Mouse (Mus musculus): ENCODE measurements at regions not wholly inside any gene's neighbourhood (a gene's known extent, or its start where the extent isn't known, plus 50 kb on each side); places are given as distances from the start of the nearest gene placed in this dataset.

DNA sequence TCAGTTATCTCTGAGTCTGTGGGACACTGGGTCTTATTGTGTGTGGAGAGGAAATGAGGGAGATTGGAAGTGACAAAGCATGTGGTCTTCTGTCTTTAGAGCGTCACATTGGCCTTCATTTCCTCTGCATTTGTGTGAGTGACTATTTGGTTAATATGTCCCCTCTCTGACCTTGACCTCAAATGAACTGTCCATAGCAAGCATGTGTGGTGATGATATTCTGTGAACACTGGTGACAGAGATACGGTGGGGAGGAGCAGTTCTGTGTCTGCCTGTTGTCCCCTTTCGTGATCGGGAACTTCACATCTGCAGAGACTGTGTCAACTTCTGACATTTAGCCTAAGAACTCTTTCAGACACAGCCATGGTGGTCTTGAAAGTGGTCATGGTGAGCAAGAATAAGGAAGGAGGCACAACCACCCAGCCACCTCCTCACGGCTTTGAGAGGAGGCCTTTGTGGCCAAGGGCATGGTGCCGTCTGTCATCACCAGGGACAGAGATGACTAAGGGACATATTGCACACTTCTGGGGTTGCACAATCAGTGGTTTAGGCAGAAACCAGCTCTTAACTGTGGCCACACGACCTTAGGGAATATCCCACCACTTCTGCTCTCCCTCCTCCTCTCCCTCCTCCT is 79.2 kb upstream of the Sulf2 start:
- no peak overlapping the region for H3K4me2 ChIP-seq
- H3K4me1 ChIP-seq (replicated peaks): peaks cover 31% of the 10 kb centered on the region
- H3K36me3 ChIP-seq: no peaks in the 10 kb centered on the region
- no peak overlapping the region for H3K27ac ChIP-seq (ENCODE audit: poor library complexity, severe bottlenecking)
- no peak for ATAC-seq (ENCODE audit: insufficient number of reproducible peaks, low FRiP score)
- no peak overlapping the region for H3K9ac ChIP-seq
- H3K4me3 ChIP-seq: no peak overlapping the region
- no peaks in the 10 kb centered on the region for H3K9me3 ChIP-seq (replicated peaks)
- H3K27me3 ChIP-seq (replicated peaks): no peaks in the 10 kb centered on the region
- 66% methylated on average over 7 of the region's 7 CpGs for WGBS

DNA sequence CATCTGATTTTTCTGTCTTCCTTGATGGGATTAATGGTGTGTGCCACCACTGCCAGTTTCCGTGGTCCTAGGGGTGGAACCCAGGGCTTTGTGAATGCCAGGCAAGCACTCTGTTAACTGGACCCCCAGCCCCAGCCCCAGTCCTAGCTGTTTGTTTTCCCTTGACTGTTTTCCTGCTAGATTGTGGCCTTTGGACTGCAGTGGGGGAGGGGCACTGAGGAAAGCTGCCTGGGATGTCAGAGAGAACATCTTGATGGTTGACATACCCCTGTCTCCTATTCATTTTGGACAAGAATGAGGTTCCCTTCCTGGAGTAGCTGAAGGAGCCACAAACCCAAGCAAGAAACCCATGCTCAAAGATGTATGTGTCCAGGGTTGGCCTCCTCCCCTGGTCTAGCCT is 77.8 kb upstream of the Sulf2 start:
- no peaks in the 10 kb centered on the region for H3K27me3 ChIP-seq (replicated peaks)
- no peaks in the 10 kb centered on the region for H3K9me3 ChIP-seq (replicated peaks)
- no peak overlapping the region for H3K4me3 ChIP-seq
- H3K4me2 ChIP-seq: no peak overlapping the region
- no peaks in the 10 kb centered on the region for H3K36me3 ChIP-seq
- ATAC-seq (ENCODE audit: insufficient number of reproducible peaks, low FRiP score): no peak
- 53% methylated on average over 1 of the region's 1 CpGs for WGBS
- no peak overlapping the region for H3K27ac ChIP-seq (ENCODE audit: poor library complexity, severe bottlenecking)
- H3K9ac ChIP-seq: no peak overlapping the region
- peaks cover 31% of the 10 kb centered on the region for H3K4me1 ChIP-seq (replicated peaks)

DNA sequence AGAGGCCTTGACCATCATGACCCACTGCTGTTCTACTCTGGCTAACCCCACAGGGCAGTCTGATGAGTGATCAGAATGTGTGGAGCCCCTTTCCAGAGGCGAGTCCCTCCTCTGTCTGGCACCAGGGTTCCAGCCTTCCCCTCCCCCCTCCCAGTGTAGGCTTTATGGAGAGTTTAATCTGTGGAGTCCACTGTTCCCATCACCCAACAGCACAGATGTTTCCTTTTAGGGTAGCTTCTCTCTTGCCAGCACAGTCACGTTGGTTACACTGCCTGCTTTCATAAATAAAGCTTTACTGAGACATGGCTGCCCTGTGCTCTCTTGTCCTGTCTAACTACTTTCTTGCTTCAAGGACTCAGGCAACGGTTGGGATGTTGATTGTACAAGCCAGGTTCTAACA is 76.9 kb upstream of the Sulf2 start:
- Histone ChIP-seq H3K4me2 (no peak overlapping the region), H3K27me3 (replicated peaks) (no peaks in the 10 kb centered on the region), H3K9me3 (replicated peaks) (no peaks in the 10 kb centered on the region), H3K36me3 (no peaks in the 10 kb centered on the region), H3K27ac (ENCODE audit: poor library complexity, severe bottlenecking) (no peak overlapping the region), H3K4me1 (replicated peaks) (peaks cover 25% of the 10 kb centered on the region), H3K9ac (no peak overlapping the region), H3K4me3 (no peak overlapping the region)
- WGBS: 32% methylated on average over 3 of the region's 3 CpGs
- no peak for ATAC-seq (ENCODE audit: insufficient number of reproducible peaks, low FRiP score)

DNA sequence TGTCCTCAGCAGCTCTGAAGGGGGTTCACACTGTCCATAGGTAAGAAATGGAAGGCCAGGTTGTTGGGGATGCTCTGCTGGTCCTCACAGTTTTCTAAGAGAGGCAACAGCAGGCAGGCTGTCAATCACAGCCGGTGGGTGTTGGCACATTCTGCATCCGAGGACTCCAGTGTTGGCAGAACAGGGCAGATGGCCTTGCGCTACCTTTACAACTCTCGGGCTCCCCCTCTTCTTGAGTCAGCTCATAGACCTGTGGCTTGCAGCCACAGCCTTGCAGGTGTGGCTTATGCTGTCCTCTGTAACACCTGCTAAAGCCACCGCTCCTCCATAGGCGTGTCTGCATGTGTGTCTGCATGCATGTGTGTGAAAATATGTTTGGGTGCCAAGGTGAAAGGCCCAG is 75.2 kb upstream of the Sulf2 start:
- Histone ChIP-seq H3K9me3 (replicated peaks) (no peaks in the 10 kb centered on the region), H3K36me3 (no peaks in the 10 kb centered on the region), H3K27me3 (replicated peaks) (no peaks in the 10 kb centered on the region), H3K4me1 (replicated peaks) (peaks cover 32% of the 10 kb centered on the region), H3K27ac (ENCODE audit: poor library complexity, severe bottlenecking) (no peak overlapping the region), H3K4me2 (no peak overlapping the region), H3K9ac (no peak overlapping the region), H3K4me3 (no peak overlapping the region)
- 81% methylated on average over 6 of the region's 6 CpGs for WGBS
- no peak for ATAC-seq (ENCODE audit: insufficient number of reproducible peaks, low FRiP score)

DNA sequence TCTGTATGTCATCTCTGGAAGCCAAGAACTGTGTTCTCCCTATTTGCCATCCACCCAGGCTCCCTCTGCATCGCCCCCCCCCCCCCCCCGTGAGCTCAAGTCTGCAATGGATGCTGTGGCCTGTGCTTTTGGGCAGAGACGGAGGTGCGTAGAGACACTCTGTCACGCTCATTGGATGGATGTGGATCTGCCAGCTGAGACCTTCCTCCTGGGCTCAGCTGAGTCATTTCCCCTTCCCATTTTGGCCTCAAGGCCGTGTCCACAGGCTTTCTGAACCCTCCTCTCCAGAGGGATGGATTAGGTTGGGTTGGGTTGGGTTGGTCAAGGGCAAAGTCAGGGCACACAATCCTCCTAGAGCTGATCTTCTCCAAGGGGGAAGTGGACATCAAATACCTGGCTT is 72.9 kb upstream of the Sulf2 start:
- Histone ChIP-seq H3K9ac (no peak overlapping the region), H3K36me3 (no peaks in the 10 kb centered on the region), H3K4me3 (no peak overlapping the region), H3K9me3 (replicated peaks) (no peaks in the 10 kb centered on the region; the same call in 1 of the 2 replicates), H3K27me3 (replicated peaks) (no peaks in the 10 kb centered on the region), H3K4me1 (replicated peaks) (peaks cover 24% of the 10 kb centered on the region), H3K4me2 (no peak overlapping the region), H3K27ac (ENCODE audit: poor library complexity, severe bottlenecking) (no peak overlapping the region)
- ATAC-seq (ENCODE audit: insufficient number of reproducible peaks, low FRiP score): no peak
- 69% methylated on average over 6 of the region's 6 CpGs for WGBS

DNA sequence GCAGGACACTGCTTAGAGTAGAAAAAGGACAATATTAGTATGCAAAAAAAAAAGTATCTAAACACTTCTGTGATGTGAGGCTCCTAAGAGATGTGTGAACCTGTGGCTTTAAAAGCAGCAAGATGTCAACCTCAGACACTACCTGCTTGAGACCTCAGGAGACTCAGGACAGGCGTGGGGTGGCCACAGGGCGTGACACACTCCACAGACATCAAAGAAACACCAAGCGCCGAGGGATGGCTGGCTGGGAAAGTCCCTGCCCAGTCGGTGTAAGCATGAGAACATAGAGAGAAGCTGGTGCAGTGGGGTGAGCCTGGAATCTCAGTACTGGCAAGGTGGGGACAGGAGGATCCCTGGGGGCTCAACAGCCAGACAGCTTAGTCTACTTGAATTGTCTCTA is 72.0 kb upstream of the Sulf2 start:
- no peaks in the 10 kb centered on the region; the same call in 1 of the 2 replicates for H3K9me3 ChIP-seq (replicated peaks)
- no peak for ATAC-seq (ENCODE audit: insufficient number of reproducible peaks, low FRiP score)
- no peaks in the 10 kb centered on the region for H3K36me3 ChIP-seq
- no peaks in the 10 kb centered on the region for H3K27me3 ChIP-seq (replicated peaks)
- no peak overlapping the region for H3K4me3 ChIP-seq
- H3K4me1 ChIP-seq (replicated peaks): peaks cover 15% of the 10 kb centered on the region
- no peak overlapping the region for H3K27ac ChIP-seq (ENCODE audit: poor library complexity, severe bottlenecking)
- H3K4me2 ChIP-seq: no peak overlapping the region
- no peak overlapping the region for H3K9ac ChIP-seq
- WGBS: 48% methylated on average over 5 of the region's 5 CpGs

DNA sequence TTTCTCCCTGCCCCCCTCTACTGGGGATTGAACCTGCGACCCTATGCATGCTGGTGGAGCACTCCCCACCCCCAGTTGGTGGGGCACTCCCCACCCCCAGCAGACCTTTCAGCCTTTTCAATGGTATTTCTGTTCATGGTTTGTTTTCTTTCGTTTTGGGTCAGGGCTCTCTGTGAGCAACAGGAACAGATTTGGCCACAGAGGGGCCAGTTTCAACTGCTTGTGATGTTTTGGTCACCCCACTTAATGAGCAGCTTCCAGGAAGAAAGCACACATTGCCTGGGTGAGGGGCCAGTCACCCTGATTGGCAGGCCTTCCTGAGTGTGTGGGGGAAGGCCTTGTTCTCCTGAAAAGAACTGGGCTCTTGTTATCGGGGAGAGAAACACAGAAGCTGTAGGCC is 71.5 kb upstream of the Sulf2 start:
- Histone ChIP-seq H3K4me2 (no peak overlapping the region), H3K9ac (no peak overlapping the region), H3K36me3 (no peaks in the 10 kb centered on the region), H3K4me3 (no peak overlapping the region), H3K9me3 (replicated peaks) (no peaks in the 10 kb centered on the region; the same call in 1 of the 2 replicates), H3K27me3 (replicated peaks) (no peaks in the 10 kb centered on the region), H3K27ac (ENCODE audit: poor library complexity, severe bottlenecking) (0 out of 2 replicates have a peak overlapping the region, but pooled peaks have one; percentile 1), H3K4me1 (replicated peaks) (peaks cover 9% of the 10 kb centered on the region)
- no peak for ATAC-seq (ENCODE audit: insufficient number of reproducible peaks, low FRiP score)
- 21% methylated on average over 3 of the region's 3 CpGs for WGBS

DNA sequence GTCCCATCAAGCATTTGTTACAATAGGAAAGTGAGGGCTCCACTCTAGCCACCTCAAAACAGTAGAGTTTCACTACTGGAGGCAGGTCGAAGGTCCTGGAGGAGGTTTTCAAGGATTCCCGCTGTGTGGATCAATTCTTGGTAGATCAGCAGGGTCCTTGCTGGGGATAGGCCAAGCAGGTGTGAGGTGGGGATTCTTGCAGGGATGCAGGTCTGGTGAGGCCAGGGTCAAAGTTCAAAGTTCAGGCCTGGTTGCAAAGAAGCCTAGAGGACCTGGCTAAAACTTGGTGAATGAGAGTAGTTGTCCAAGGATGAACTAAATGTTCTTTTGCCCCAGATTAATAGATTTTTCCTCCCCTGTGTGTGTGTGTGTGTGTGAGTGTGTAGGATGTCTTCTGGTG is 70.9 kb upstream of the Sulf2 start:
- no peak overlapping the region for H3K9ac ChIP-seq
- peaks cover 8% of the 10 kb centered on the region for H3K4me1 ChIP-seq (replicated peaks)
- no peak overlapping the region for H3K27ac ChIP-seq (ENCODE audit: poor library complexity, severe bottlenecking)
- H3K27me3 ChIP-seq (replicated peaks): no peaks in the 10 kb centered on the region
- ATAC-seq (ENCODE audit: insufficient number of reproducible peaks, low FRiP score): no peak
- no peak overlapping the region for H3K4me2 ChIP-seq
- WGBS: 83% methylated on average over 2 of the region's 2 CpGs
- no peaks in the 10 kb centered on the region for H3K36me3 ChIP-seq
- H3K9me3 ChIP-seq (replicated peaks): no peaks in the 10 kb centered on the region; the same call in 1 of the 2 replicates
- H3K4me3 ChIP-seq: no peak overlapping the region

DNA sequence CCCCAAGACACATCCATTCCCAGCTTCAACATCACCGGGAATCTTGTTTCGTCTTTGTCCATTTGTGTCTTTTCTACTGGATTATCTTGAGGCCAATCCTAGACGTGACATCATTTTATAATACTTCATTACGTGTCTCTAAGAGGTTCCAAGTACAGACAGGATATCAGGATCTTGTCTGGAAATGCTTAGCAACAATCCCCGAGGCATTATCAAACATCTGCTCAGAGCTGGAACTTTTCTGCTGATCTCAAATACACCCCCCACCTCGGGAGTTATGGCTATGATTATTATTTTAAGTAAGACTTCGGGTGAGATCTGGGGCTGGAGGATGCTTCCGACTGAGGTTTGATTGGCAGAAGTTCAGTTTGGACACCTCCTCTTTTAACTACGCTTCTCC is 69.9 kb upstream of the Sulf2 start:
- Histone ChIP-seq H3K4me1 (replicated peaks) (peaks cover 17% of the 10 kb centered on the region), H3K27me3 (replicated peaks) (no peaks in the 10 kb centered on the region), H3K9ac (no peak overlapping the region), H3K4me3 (no peak overlapping the region), H3K4me2 (no peak overlapping the region), H3K9me3 (replicated peaks) (no peaks in the 10 kb centered on the region; the same call in 1 of the 2 replicates), H3K27ac (ENCODE audit: poor library complexity, severe bottlenecking) (no peak overlapping the region), H3K36me3 (no peaks in the 10 kb centered on the region)
- 81% methylated on average over 9 of the region's 9 CpGs for WGBS
- no peak for ATAC-seq (ENCODE audit: insufficient number of reproducible peaks, low FRiP score)

DNA sequence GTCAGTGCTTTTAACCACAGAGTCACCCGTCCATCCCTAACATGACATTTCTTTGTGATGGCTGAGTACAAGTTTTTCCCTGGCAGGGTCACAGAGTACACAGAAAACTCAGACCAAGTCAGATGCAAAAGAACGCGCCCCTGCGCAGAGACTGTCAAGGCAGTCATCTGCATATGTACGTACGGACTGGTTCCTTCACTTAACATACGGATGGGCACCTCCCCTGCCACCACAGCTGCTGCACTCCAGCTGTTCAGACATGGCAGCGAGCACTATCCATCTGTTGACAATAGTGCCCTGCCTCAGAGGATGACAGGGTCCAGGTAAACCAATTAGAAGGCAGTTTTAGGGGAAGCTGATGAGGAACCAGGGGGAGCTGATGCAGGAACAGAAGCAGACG is 63.3 kb upstream of the Sulf2 start:
- no peak overlapping the region for H3K4me3 ChIP-seq
- H3K4me1 ChIP-seq (replicated peaks): peaks cover 19% of the 10 kb centered on the region
- no peak overlapping the region for H3K9ac ChIP-seq
- H3K27ac ChIP-seq (ENCODE audit: poor library complexity, severe bottlenecking): no peak overlapping the region
- H3K36me3 ChIP-seq: no peaks in the 10 kb centered on the region
- no peaks in the 10 kb centered on the region for H3K9me3 ChIP-seq (replicated peaks)
- ATAC-seq (ENCODE audit: insufficient number of reproducible peaks, low FRiP score): no peak
- 78% methylated on average over 9 of the region's 9 CpGs for WGBS
- no peak overlapping the region for H3K4me2 ChIP-seq
- no peaks in the 10 kb centered on the region for H3K27me3 ChIP-seq (replicated peaks)

DNA sequence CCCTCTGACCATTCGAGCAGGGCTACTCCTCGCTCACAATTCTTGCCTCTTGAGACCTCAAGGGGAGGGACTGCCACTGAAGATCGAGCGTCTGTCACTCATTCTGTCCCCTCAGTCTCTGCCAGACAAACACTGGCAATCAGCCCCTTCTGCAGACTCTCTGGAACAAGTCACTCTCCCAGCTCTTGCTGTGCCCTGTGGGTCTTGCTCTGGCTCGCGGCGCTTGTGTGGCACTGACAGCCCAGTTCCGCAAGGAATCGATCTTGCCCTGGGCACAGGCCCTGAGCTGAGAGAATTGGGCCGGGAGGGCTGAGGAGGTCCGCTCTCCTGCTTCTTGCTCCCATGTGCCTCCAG is 61.0 kb upstream of the Sulf2 start:
- no peak overlapping the region for H3K9ac ChIP-seq
- WGBS: 71% methylated on average over 11 of the region's 11 CpGs
- peaks cover 19% of the 10 kb centered on the region for H3K4me1 ChIP-seq (replicated peaks)
- ATAC-seq (ENCODE audit: insufficient number of reproducible peaks, low FRiP score): no peak
- H3K27me3 ChIP-seq (replicated peaks): 0 out of 2 replicates have a peak, but pooled peaks cover 6% of the 10 kb centered on the region
- H3K4me2 ChIP-seq: no peak overlapping the region
- no peaks in the 10 kb centered on the region for H3K9me3 ChIP-seq (replicated peaks)
- no peaks in the 10 kb centered on the region for H3K36me3 ChIP-seq
- H3K27ac ChIP-seq (ENCODE audit: poor library complexity, severe bottlenecking): no peak overlapping the region
- no peak overlapping the region for H3K4me3 ChIP-seq
